Mouse (Mus musculus): ENCODE data around the gene 1700030K09Rik. TPM values are rescaled to one million over a fixed set of nuclear protein-coding genes. Genes with fewer than 3 reads are reported as not detected.

The 1700030K09Rik gene
- polyA plus RNA-seq, 1 experiment = 7.3 TPM

GRCm38 (mm10) chr8:72495411-72496111 lies 51.9 kb downstream of the 1700030K09Rik start:
- no peaks in the 10 kb centered on the region for H3K27me3 ChIP-seq (ENCODE audit: control insufficient read depth, insufficient read depth, insufficient read length)
- peaks cover 6% of the 10 kb centered on the region for H3K36me3 ChIP-seq (ENCODE audit: control insufficient read depth, insufficient read depth)
- H3ac ChIP-seq (ENCODE audit: control insufficient read depth, insufficient read length) = no peak overlapping the region
- no peak for TF ChIP-seq CEBPB (IDR thresholded peaks at IDR 0.05; ENCODE audit: insufficient read depth, poor library complexity, severe bottlenecking)
- TF ChIP-seq POLR2A (IDR thresholded peaks at IDR 0.05; ENCODE audit: insufficient read length, low read depth) = no peak
- no peak for TF ChIP-seq REST (IDR thresholded peaks at IDR 0.05; ENCODE audit: insufficient read depth, insufficient read length)
- TF ChIP-seq E2F4 (IDR thresholded peaks at IDR 0.05; ENCODE audit: insufficient read depth) = no peak
- TF ChIP-seq TCF3 (IDR thresholded peaks at IDR 0.05; ENCODE audit: insufficient read length, low read depth) = no peak
- no peak for TF ChIP-seq USF1 (IDR thresholded peaks at IDR 0.05; ENCODE audit: low read depth)
- TF ChIP-seq MAX (IDR thresholded peaks at IDR 0.05; ENCODE audit: low read depth) = no peak
- no peak for TF ChIP-seq POLR2AphosphoS2 (IDR thresholded peaks at IDR 0.05; ENCODE audit: insufficient read length, low read depth)
- TF ChIP-seq MYOD1 (IDR thresholded peaks at IDR 0.05; ENCODE audit: control insufficient read depth in 1 of 3, insufficient read length in 2 of 3, low read depth in 2 of 3) = no peak
- TF ChIP-seq MYOG (IDR thresholded peaks at IDR 0.05; ENCODE audit: control insufficient read depth in 1 of 3, insufficient read depth in 1 of 3, insufficient read length in 2 of 3, low read depth in 2 of 3) = no peak
- no peak for TF ChIP-seq TCF12 (IDR thresholded peaks at IDR 0.05; ENCODE audit: insufficient read depth, poor library complexity, severe bottlenecking)
- H3K4me2 ChIP-seq (ENCODE audit: low read depth) = no peak overlapping the region
- peaks cover 60% of the 10 kb centered on the region for H3K79me2 ChIP-seq (ENCODE audit: control insufficient read depth, insufficient read depth)
- no peak overlapping the region for H3K4me3 ChIP-seq

- no peak overlapping the region for H3K4me3 ChIP-seq
- H3ac ChIP-seq (ENCODE audit: control insufficient read depth, insufficient read length) = no peak overlapping the region
- H3K79me2 ChIP-seq (ENCODE audit: control insufficient read depth, insufficient read depth) = peaks cover 62% of the 10 kb centered on the region
- TF ChIP-seq POLR2A (IDR thresholded peaks at IDR 0.05; ENCODE audit: insufficient read length, low read depth) (no peak), MYOG (IDR thresholded peaks at IDR 0.05; ENCODE audit: control insufficient read depth in 1 of 3, insufficient read depth in 1 of 3, insufficient read length in 2 of 3, low read depth in 2 of 3) (no peak), MYOD1 (IDR thresholded peaks at IDR 0.05; ENCODE audit: control insufficient read depth in 1 of 3, insufficient read length in 2 of 3, low read depth in 2 of 3) (no peak), USF1 (IDR thresholded peaks at IDR 0.05; ENCODE audit: low read depth) (no peak), E2F4 (IDR thresholded peaks at IDR 0.05; ENCODE audit: insufficient read depth) (no peak), CEBPB (IDR thresholded peaks at IDR 0.05; ENCODE audit: insufficient read depth, poor library complexity, severe bottlenecking) (no peak), MAX (IDR thresholded peaks at IDR 0.05; ENCODE audit: low read depth) (no peak), TCF3 (IDR thresholded peaks at IDR 0.05; ENCODE audit: insufficient read length, low read depth) (no peak), TCF12 (IDR thresholded peaks at IDR 0.05; ENCODE audit: insufficient read depth, poor library complexity, severe bottlenecking) (no peak), POLR2AphosphoS2 (IDR thresholded peaks at IDR 0.05; ENCODE audit: insufficient read length, low read depth) (no peak), REST (IDR thresholded peaks at IDR 0.05; ENCODE audit: insufficient read depth, insufficient read length) (no peak), SRF (IDR thresholded peaks at IDR 0.05; ENCODE audit: control insufficient read depth, insufficient read length, low read depth) (no peak)
- no peak overlapping the region for H3K4me2 ChIP-seq (ENCODE audit: low read depth)
- H3K27me3 ChIP-seq (ENCODE audit: control insufficient read depth, insufficient read depth, insufficient read length) = no peaks in the 10 kb centered on the region
- peaks cover 6% of the 10 kb centered on the region for H3K36me3 ChIP-seq (ENCODE audit: control insufficient read depth, insufficient read depth)
These were observed 52.5 kb downstream of the 1700030K09Rik start for GRCm38 (mm10) chr8:72496217-72496616.

GRCm38 (mm10) chr8:72497911-72498310 lies 54.2 kb downstream of the 1700030K09Rik start:
- peaks cover 6% of the 10 kb centered on the region for H3K36me3 ChIP-seq (ENCODE audit: control insufficient read depth, insufficient read depth)
- H3ac ChIP-seq (ENCODE audit: control insufficient read depth, insufficient read length) = no peak overlapping the region
- no peak overlapping the region for H3K4me3 ChIP-seq
- no peak for TF ChIP-seq SRF (IDR thresholded peaks at IDR 0.05; ENCODE audit: control insufficient read depth, insufficient read length, low read depth)
- TF ChIP-seq MAX (IDR thresholded peaks at IDR 0.05; ENCODE audit: low read depth) = no peak
- no peak for TF ChIP-seq REST (IDR thresholded peaks at IDR 0.05; ENCODE audit: insufficient read depth, insufficient read length)
- TF ChIP-seq MYOD1 (IDR thresholded peaks at IDR 0.05; ENCODE audit: control insufficient read depth in 1 of 3, insufficient read length in 2 of 3, low read depth in 2 of 3) = no peak
- no peak for TF ChIP-seq E2F4 (IDR thresholded peaks at IDR 0.05; ENCODE audit: insufficient read depth)
- TF ChIP-seq CEBPB (IDR thresholded peaks at IDR 0.05; ENCODE audit: insufficient read depth, poor library complexity, severe bottlenecking) = no peak
- no peak for TF ChIP-seq POLR2AphosphoS2 (IDR thresholded peaks at IDR 0.05; ENCODE audit: insufficient read length, low read depth)
- TF ChIP-seq MYOG (IDR thresholded peaks at IDR 0.05; ENCODE audit: control insufficient read depth in 1 of 3, insufficient read depth in 1 of 3, insufficient read length in 2 of 3, low read depth in 2 of 3) = no peak
- TF ChIP-seq USF1 (IDR thresholded peaks at IDR 0.05; ENCODE audit: low read depth) = no peak
- no peak for TF ChIP-seq TCF12 (IDR thresholded peaks at IDR 0.05; ENCODE audit: insufficient read depth, poor library complexity, severe bottlenecking)
- TF ChIP-seq POLR2A (IDR thresholded peaks at IDR 0.05; ENCODE audit: insufficient read length, low read depth) = no peak
- H3K79me2 ChIP-seq (ENCODE audit: control insufficient read depth, insufficient read depth) = peaks cover 67% of the 10 kb centered on the region
- H3K4me2 ChIP-seq (ENCODE audit: low read depth) = no peak overlapping the region
- no peaks in the 10 kb centered on the region for H3K27me3 ChIP-seq (ENCODE audit: control insufficient read depth, insufficient read depth, insufficient read length)

GRCm38 (mm10) chr8:72498527-72498926 lies 54.8 kb downstream of the 1700030K09Rik start:
- Histone ChIP-seq H3K79me2 (ENCODE audit: control insufficient read depth, insufficient read depth) (peaks cover 72% of the 10 kb centered on the region), H3ac (ENCODE audit: control insufficient read depth, insufficient read length) (no peak overlapping the region), H3K4me2 (ENCODE audit: low read depth) (no peak overlapping the region), H3K36me3 (ENCODE audit: control insufficient read depth, insufficient read depth) (peaks cover 6% of the 10 kb centered on the region), H3K4me3 (no peak overlapping the region), H3K27me3 (ENCODE audit: control insufficient read depth, insufficient read depth, insufficient read length) (no peaks in the 10 kb centered on the region)
- TF ChIP-seq POLR2A (IDR thresholded peaks at IDR 0.05; ENCODE audit: insufficient read length, low read depth) (no peak), TCF12 (IDR thresholded peaks at IDR 0.05; ENCODE audit: insufficient read depth, poor library complexity, severe bottlenecking) (no peak), CEBPB (IDR thresholded peaks at IDR 0.05; ENCODE audit: insufficient read depth, poor library complexity, severe bottlenecking) (no peak), MYOG (IDR thresholded peaks at IDR 0.05; ENCODE audit: control insufficient read depth in 1 of 3, insufficient read depth in 1 of 3, insufficient read length in 2 of 3, low read depth in 2 of 3) (no peak), REST (IDR thresholded peaks at IDR 0.05; ENCODE audit: insufficient read depth, insufficient read length) (no peak), SRF (IDR thresholded peaks at IDR 0.05; ENCODE audit: control insufficient read depth, insufficient read length, low read depth) (no peak), USF1 (IDR thresholded peaks at IDR 0.05; ENCODE audit: low read depth) (no peak), E2F4 (IDR thresholded peaks at IDR 0.05; ENCODE audit: insufficient read depth) (no peak), POLR2AphosphoS2 (IDR thresholded peaks at IDR 0.05; ENCODE audit: insufficient read length, low read depth) (no peak), TCF3 (IDR thresholded peaks at IDR 0.05; ENCODE audit: insufficient read length, low read depth) (no peak), MYOD1 (IDR thresholded peaks at IDR 0.05; ENCODE audit: control insufficient read depth in 1 of 3, insufficient read length in 2 of 3, low read depth in 2 of 3) (no peak), MAX (IDR thresholded peaks at IDR 0.05; ENCODE audit: low read depth) (no peak)
